Mouse (Mus musculus): ENCODE data around the gene Nfkbib.

Gene Nfkbib

GRCm38 (mm10) chr7:28801451-28801850 lies 34.1 kb upstream of the Nfkbib start:
- DNase-seq (ENCODE audit: low read depth in 1 of 2, low spot score in 2 of 2): no peak

GRCm38 (mm10) chr7:28799994-28800393 lies 32.7 kb upstream of the Nfkbib start:
- DNase-seq (ENCODE audit: low read depth in 1 of 2, low spot score in 2 of 2): no peak

GRCm38 (mm10) chr7:28796562-28796975 lies 29.3 kb upstream of the Nfkbib start:
- peak; percentile 42 to 73 for DNase-seq (ENCODE audit: low read depth in 1 of 2, low spot score in 2 of 2)

- DNase-seq (ENCODE audit: low read depth in 1 of 2, low spot score in 2 of 2): no peak
Measured at GRCm38 (mm10) chr7:28795832-28796231, 28.5 kb upstream of the Nfkbib start.

- no peak for DNase-seq (ENCODE audit: low read depth in 1 of 2, low spot score in 2 of 2)
Measured at GRCm38 (mm10) chr7:28794496-28794895, 27.2 kb upstream of the Nfkbib start.

GRCm38 (mm10) chr7:28793834-28794233 lies 26.5 kb upstream of the Nfkbib start:
- DNase-seq (ENCODE audit: low read depth in 1 of 2, low spot score in 2 of 2): no peak

- no peak for DNase-seq (ENCODE audit: low read depth in 1 of 2, low spot score in 2 of 2)
Measured at GRCm38 (mm10) chr7:28792391-28793185, 25.3 kb upstream of the Nfkbib start.

- no peak for DNase-seq (ENCODE audit: low read depth in 1 of 2, low spot score in 2 of 2)
Measured at GRCm38 (mm10) chr7:28791706-28792105, 24.4 kb upstream of the Nfkbib start.

- no peak for DNase-seq (ENCODE audit: low read depth in 1 of 2, low spot score in 2 of 2)
Measured at GRCm38 (mm10) chr7:28790066-28790806, 22.9 kb upstream of the Nfkbib start.

GRCm38 (mm10) chr7:28789235-28789634 lies 21.9 kb upstream of the Nfkbib start:
- no peak for DNase-seq (ENCODE audit: low read depth in 1 of 2, low spot score in 2 of 2)

- DNase-seq (ENCODE audit: low read depth in 1 of 2, low spot score in 2 of 2): no peak
Measured at GRCm38 (mm10) chr7:28788307-28789195, 21.2 kb upstream of the Nfkbib start, which contains the start of gene Rinl. Gene Rinl (plus strand): TSS chr7:28788969.

- no peak for DNase-seq (ENCODE audit: low read depth in 1 of 2, low spot score in 2 of 2)
Measured at GRCm38 (mm10) chr7:28787884-28788283, 20.6 kb upstream of the Nfkbib start.

GRCm38 (mm10) chr7:28785161-28785560 lies 17.8 kb upstream of the Nfkbib start:
- no peak for DNase-seq (ENCODE audit: low read depth in 1 of 2, low spot score in 2 of 2)

GRCm38 (mm10) chr7:28781261-28781663 lies 13.9 kb upstream of the Nfkbib start:
- DNase-seq (ENCODE audit: low read depth in 1 of 2, low spot score in 2 of 2): peak in 1 of 2 experiments; percentile 12

GRCm38 (mm10) chr7:28780857-28781256 lies 13.5 kb upstream of the Nfkbib start:
- DNase-seq (ENCODE audit: low read depth in 1 of 2, low spot score in 2 of 2): no peak

- DNase-seq (ENCODE audit: low read depth in 1 of 2, low spot score in 2 of 2): peak; percentile 72 to 83
Measured at GRCm38 (mm10) chr7:28780067-28780658, 12.9 kb upstream of the Nfkbib start.

- no peak for DNase-seq (ENCODE audit: low read depth in 1 of 2, low spot score in 2 of 2)
Measured at GRCm38 (mm10) chr7:28778825-28779224, 11.5 kb upstream of the Nfkbib start.

- DNase-seq (ENCODE audit: low read depth in 1 of 2, low spot score in 2 of 2): no peak
Measured at GRCm38 (mm10) chr7:28775129-28775528, 7.8 kb upstream of the Nfkbib start.

- DNase-seq (ENCODE audit: low read depth in 1 of 2, low spot score in 2 of 2): no peak
Measured at GRCm38 (mm10) chr7:28774164-28774563, 6.9 kb upstream of the Nfkbib start.

- no peak for DNase-seq (ENCODE audit: low read depth in 1 of 2, low spot score in 2 of 2)
Measured at GRCm38 (mm10) chr7:28773163-28773562, 5.9 kb upstream of the Nfkbib start.

GRCm38 (mm10) chr7:28771867-28772266 lies 4.6 kb upstream of the Nfkbib start:
- no peak for DNase-seq (ENCODE audit: low read depth in 1 of 2, low spot score in 2 of 2)
